Mouse (Mus musculus): Measurements from ENCODE around the gene Etnk2. TPM values are rescaled to one million over a fixed set of nuclear protein-coding genes. Genes with fewer than 3 reads are reported as not detected.
"Not testable (repeated sequence)": the region's sequence is repeated elsewhere in the genome, so short reads cannot be mapped to it uniquely, and the experiment has no call there.

The Etnk2 gene
- total RNA-seq (2021): under 1 TPM; 0.45 to 0.57 TPM

DNA sequence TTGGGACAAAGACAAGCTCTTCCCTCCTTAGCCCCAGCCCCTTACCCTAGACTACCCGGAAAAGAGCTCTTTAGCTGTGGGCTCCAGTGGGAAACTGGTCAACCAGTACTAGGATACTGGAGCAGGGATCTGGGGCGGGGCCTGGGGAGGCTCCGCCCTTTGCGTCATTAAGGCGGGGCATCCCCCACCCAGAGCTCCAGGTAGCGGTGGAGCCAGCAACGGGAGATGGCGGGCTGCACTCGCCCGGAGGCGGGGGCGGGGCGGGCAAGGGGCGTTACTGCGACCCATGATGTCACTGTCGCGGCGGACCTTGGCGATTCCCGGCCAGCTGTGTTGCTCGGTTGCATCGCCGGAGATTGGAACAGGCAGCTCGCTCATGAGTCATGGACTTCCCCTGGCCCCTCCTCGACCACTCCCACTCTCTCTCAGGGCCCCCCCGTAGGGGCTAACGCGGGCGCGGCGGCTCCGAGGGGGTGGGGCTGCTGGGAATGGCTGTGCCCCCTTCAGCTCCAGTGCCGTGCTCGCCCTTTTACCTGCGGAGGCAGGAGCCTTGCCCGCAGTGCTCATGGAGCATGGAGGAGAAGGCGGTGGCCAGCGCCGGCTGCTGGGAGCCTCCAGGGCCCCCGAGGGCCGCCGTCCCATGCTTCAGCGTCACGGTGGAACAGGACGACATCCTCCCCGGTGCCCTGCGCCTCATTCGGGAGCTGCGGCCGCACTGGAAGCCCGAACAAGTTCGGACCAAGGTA lies at the start of gene Etnk2:
Etnk2 (plus strand) TSS at position 297 of the 746 bp plus-strand sequence.
- intact Hi-C loops (cut with DNase I): no loop called here
- peak; percentile 80 for DNase-seq (ENCODE audit: low spot score)

DNA sequence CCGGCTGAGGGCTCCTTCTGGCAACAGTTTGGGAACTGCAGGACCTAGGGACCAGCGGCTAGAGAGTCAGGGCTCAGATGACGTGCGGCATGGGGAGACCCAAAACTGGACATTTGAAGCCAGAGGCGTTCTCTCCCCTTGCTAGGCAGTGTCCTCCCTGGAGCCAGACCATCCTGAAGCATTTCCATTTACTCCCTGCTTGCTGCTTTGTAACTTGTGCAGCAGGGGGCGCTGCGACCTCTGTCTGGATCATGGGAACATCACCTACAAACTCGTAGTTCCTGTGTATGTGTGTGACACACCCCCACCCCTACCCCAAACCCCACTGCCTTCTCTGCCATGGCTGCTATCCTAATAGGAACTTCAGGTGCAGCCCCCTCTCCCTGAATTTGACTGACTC lies 49.0 kb upstream of the Etnk2 start:
- DNase-seq (ENCODE audit: low spot score): no peak
- intact Hi-C loops (cut with DNase I): loop anchor here (1.0 to 10.0 kb wide), 2 partner anchors 280 to 296 kb away; partner anchors contain the start of genes Mdm4 and Snrpe

GRCm38 (mm10) chr1:133315775-133316174 lies 47.6 kb upstream of the Etnk2 start:
- intact Hi-C loops (cut with DNase I): loop anchor here (10.0 kb wide), 1 partner anchor 281 kb away; the partner anchor contains the start of gene Mdm4
- no peak for DNase-seq (ENCODE audit: low spot score)

- DNase-seq (ENCODE audit: low spot score): no peak
- intact Hi-C loops (cut with DNase I): loop anchor here (10.0 kb wide), 1 partner anchor 282 kb away; the partner anchor contains the start of gene Mdm4
Measured at GRCm38 (mm10) chr1:133316577-133316976, 46.8 kb upstream of the Etnk2 start.

- intact Hi-C loops (cut with DNase I): loop anchor here (10.0 kb wide), 1 partner anchor 282 kb away; the partner anchor contains the start of gene Mdm4
- no peak for DNase-seq (ENCODE audit: low spot score)
Measured at GRCm38 (mm10) chr1:133317149-133317548, 46.2 kb upstream of the Etnk2 start.

GRCm38 (mm10) chr1:133321267-133321925 lies 42.0 kb upstream of the Etnk2 start, which contains the start of gene Kiss1:
TSS of gene Kiss1 (plus strand) at chr1:133321875.
- intact Hi-C loops (cut with DNase I): no loop called here
- no peak for DNase-seq (ENCODE audit: low spot score)

GRCm38 (mm10) chr1:133323333-133323732 lies 40.0 kb upstream of the Etnk2 start:
- DNase-seq (ENCODE audit: low spot score): no peak
- intact Hi-C loops (cut with DNase I): no loop called here

DNA sequence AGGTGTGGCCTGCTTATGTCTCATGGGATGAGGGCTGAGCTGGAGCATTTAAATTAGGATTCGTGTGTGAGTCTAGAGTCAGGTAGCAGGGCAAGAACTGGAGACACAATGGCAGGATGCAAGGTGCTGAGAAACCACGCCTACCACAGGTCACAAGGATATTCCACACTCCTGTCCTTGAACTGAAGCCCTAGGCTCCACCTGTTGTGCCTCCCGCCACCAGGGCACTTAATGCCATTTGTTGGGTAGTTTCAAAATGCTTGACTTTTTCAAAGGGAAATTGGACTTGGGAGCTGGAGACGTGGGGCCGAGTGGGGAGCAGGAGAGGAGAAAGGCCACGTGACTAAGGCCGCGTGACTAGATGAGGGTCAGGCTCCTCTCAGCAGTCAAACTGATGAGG lies 37.4 kb upstream of the Etnk2 start:
- intact Hi-C loops (cut with DNase I): no loop called here
- no peak for DNase-seq (ENCODE audit: low spot score)

DNA sequence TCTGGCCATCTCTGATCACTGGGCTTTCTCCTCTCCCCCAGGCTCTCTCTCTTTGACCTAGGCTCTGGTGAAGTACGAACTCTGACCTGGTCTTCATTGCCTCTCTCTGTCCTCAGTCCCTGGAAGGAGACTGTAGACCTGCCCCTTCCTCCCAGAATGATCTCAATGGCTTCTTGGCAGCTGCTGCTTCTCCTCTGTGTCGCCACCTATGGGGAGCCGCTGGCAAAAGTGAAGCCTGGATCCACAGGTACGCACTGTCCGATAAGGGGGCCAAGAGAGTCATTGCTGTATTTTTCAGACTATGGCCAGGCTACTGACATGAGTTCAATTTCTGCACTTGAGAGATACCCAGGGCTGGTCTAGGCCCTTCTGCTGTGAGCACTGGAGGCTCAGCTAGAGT lies 36.3 kb upstream of the Etnk2 start:
- intact Hi-C loops (cut with DNase I): no loop called here
- DNase-seq (ENCODE audit: low spot score): no peak

GRCm38 (mm10) chr1:133328299-133328795 lies 35.0 kb upstream of the Etnk2 start:
- no peak for DNase-seq (ENCODE audit: low spot score)
- intact Hi-C loops (cut with DNase I): no loop called here

- intact Hi-C loops (cut with DNase I): no loop called here
- no peak for DNase-seq (ENCODE audit: low spot score)
Measured at GRCm38 (mm10) chr1:133328896-133329637, 34.3 kb upstream of the Etnk2 start.

DNA sequence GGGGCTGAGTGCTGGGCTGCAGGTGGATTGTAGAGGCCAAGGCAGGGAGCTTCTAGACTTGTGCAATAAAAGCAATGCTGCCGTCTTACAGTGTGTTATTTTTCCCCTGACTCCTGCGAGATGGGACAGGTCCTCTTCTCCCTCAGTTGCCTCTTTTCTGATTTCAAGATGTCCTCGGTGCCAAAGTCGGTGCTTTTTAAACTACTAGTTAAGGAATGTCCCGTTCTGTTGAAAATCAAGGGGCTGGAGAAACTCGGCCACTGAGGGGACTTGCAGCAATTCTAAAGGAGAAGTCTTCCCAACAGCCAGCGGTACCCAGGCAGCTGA lies 33.8 kb upstream of the Etnk2 start:
- no peak for DNase-seq (ENCODE audit: low spot score)
- intact Hi-C loops (cut with DNase I): no loop called here

GRCm38 (mm10) chr1:133331142-133331541 lies 32.2 kb upstream of the Etnk2 start:
- intact Hi-C loops (cut with DNase I): no loop called here
- no peak for DNase-seq (ENCODE audit: low spot score)

DNA sequence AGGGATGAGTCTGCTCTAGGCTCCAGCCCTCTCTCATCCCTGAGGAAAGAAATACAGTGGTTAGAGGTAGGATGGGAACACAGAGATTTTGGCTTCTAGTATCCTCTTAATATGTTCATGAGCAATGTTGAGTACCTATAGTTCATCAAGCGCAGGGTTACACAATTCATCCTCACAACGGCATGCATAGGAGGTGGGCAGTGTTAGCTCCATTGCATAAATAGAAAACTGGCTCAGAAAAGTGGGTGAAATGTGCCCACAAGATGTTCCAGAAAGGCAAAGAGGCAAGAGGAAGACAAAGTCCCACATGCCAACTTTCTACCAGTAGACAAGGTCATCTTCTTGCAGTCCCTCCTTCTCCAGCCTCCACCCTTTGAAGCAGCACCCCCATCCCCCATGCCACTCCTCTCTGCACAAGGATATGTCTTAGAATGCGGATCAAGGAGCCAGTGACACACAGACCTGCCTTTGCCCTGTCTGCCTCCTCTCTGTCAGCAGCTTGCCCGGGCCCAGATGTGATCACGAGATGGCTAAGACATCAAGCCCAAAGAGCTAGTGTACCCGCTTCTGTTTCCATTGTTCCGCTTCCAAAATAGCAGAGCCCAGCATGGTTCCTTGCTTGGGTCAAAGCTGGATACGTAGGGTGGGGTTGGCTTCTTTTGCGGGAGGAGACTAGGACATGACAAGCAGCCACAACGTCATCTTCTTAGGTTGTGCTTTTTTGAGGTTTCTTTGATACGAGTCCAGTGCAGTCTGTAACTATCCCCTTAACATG lies 30.5 kb upstream of the Etnk2 start:
- no peak for DNase-seq (ENCODE audit: low spot score)
- intact Hi-C loops (cut with DNase I): no loop called here

DNA sequence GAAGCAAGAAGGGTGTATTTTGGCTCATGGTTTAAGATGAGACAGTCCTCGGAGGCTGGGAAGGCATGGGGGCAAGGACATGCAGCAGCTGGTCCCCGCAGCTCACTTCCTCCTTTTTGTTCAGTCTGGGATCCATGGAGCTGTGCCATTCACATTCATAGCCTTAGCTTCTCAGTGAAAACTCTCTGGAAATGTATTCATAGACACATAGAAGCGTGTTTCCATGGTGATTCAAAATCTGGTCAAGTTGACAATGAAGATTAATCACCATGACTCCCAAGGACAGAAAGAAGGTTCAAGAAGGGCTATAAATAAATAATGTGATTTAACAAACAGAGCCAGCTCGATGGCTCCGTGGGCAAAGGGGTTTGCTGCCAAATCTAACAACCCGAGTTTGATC lies 29.4 kb upstream of the Etnk2 start:
- no peak for DNase-seq (ENCODE audit: low spot score)
- intact Hi-C loops (cut with DNase I): no loop called here

GRCm38 (mm10) chr1:133340403-133340802 lies 23.0 kb upstream of the Etnk2 start:
- DNase-seq (ENCODE audit: low spot score); intact Hi-C loops (cut with DNase I): not testable (repeated sequence)

DNA sequence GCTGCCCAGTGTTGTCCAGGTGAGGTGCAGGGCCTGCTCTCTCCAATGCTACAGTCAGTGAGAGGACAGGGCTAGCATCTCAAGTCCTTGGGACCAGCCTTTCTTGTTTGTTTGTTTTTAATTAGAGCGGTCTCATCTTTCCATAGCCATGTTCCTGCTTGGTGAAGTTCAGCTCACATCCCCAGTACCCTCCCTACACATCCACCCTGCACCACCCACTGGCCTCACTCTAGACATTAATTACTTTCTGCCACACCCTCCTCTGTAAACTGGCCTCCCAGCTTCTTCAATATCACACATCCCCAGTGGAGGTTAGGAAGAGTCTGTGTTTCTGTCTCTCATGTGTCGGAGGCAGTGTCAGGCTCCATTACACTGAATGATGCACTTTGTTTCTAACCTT lies 19.0 kb upstream of the Etnk2 start:
- no peak for DNase-seq (ENCODE audit: low spot score)
- intact Hi-C loops (cut with DNase I): no loop called here

DNA sequence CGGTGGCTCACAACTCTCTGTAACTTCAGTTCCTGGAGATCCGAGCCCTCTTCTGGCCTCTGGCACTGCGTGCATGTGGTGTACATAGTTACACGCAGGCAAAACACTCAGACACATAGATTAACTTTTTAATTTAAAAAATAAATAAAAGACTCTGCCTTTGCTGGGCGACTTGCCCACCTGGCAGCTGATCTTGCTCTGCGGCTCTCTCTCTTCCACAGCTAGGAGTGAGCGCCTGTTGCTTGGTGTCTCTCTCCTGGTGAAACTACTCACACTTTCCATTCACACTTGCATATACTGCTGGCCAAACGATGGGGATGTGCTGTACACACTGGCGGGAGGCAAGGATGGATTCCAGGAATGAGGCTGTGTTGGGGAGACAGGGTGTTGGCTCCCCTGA lies 16.8 kb upstream of the Etnk2 start:
- no peak for DNase-seq (ENCODE audit: low spot score)
- intact Hi-C loops (cut with DNase I): no loop called here

DNA sequence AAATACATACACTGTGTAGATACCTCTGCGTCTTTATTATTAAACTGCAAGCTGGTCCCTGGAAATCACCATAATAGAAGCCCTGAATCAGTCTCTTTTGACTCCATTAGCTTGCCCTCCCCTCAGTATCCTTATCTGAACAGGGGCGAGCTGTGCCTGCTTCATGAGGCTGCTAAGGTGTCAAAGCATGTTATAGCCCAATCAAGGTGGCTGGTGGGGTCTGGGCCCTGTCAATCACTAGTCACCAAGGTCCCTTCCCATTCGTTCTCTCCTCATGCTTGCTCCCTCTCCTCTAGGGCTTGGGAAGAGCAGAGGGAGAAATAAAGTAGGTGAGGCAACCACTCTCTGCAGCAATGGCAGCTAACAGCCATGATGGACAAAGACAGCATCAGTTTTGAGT lies 16.1 kb upstream of the Etnk2 start:
- DNase-seq (ENCODE audit: low spot score): no peak
- intact Hi-C loops (cut with DNase I): no loop called here
